Mouse (Mus musculus) liver, embryonic 12.5 days (tissue): ENCODE data around the gene Sobp. TPM values are rescaled to one million over a fixed set of nuclear protein-coding genes. Genes with fewer than 3 reads are reported as not detected.

Experiments
- ATAC-seq: fragments of 200-750 bp; cut with Nextera tagmentation; 2 replicates; pipeline ENCODE4 v1.8.0; 2017; ENCODE audit warnings: moderate number of reproducible peaks, mild to moderate bottlenecking, moderate library complexity
- H3K27ac ChIP-seq: fragments of 300-500 bp; sonication (generic); 2 replicates; pipeline ENCODE4 v1.5.1; 2016; ENCODE audit warnings: mild to moderate bottlenecking
- H3K27me3 ChIP-seq: fragments of 300-500 bp; sonication (generic); replicated peaks from 2 replicates; pipeline ENCODE4 v1.6.1; 2016; ENCODE audit warnings: mild to moderate bottlenecking, moderate library complexity
- H3K36me3 ChIP-seq: fragments of 300-500 bp; sonication (generic); 2 replicates; pipeline ENCODE4 v1.6.1; 2016; ENCODE audit warnings: mild to moderate bottlenecking, moderate library complexity
- H3K4me1 ChIP-seq: fragments of 300-500 bp; sonication (generic); 2 replicates; pipeline ENCODE4 v1.6.1; 2016
- H3K4me2 ChIP-seq: fragments of 300-500 bp; sonication (generic); 2 replicates; pipeline ENCODE4 v1.6.1; 2016; ENCODE audit warnings: mild to moderate bottlenecking, moderate library complexity
- H3K4me3 ChIP-seq: fragments of 300-500 bp; sonication (generic); 2 replicates; pipeline ENCODE4 v1.5.1; 2016; ENCODE audit warnings: mild to moderate bottlenecking, moderate library complexity
- H3K9ac ChIP-seq: fragments of 300-500 bp; sonication (generic); 2 replicates; pipeline ENCODE4 v1.6.1; 2016; ENCODE audit warnings: mild to moderate bottlenecking, moderate library complexity
- H3K9me3 ChIP-seq: fragments of 300-500 bp; sonication (generic); replicated peaks from 2 replicates; pipeline ENCODE4 v1.6.1; 2016; ENCODE audit warnings: mild to moderate bottlenecking, moderate library complexity
- WGBS: fragments of 180-500 bp; shearing (Covaris S2); methylation state at CpG from one replicate; pipeline ENCODE4 v1.1.7; 2016; ENCODE audit not compliant: insufficient replicate concordance; 5-methylcytosine and 5-hydroxymethylcytosine counted together
- polyA plus RNA-seq: library from polyadenylated mRNA; unstranded; fragments of >200 nt; fragmentation: Nextera tagmentation; extraction: Ambion mirVana; gene quantifications from 2 replicates; pipeline ENCODE4 v1.2.1, GENCODE M21; 2016

Sobp gene
- polyA plus RNA-seq, 1 experiment from 2014 or later: 0.04 TPM

- ATAC-seq: no peak
- H3K4me2 ChIP-seq: peak overlapping the region; percentile 69
- peak overlapping the region; percentile 51 for H3K4me3 ChIP-seq
- H3K27me3 ChIP-seq: peaks cover 83% of the 10 kb centered on the region
- no peak overlapping the region for H3K9ac ChIP-seq
- WGBS: 7% methylated on average over 29 of the region's 29 CpGs
- no peaks in the 10 kb centered on the region for H3K9me3 ChIP-seq
- no peaks in the 10 kb centered on the region for H3K36me3 ChIP-seq
- 0 out of 2 replicates have a peak, but pooled peaks cover 12% of the 10 kb centered on the region for H3K4me1 ChIP-seq
- no peak overlapping the region for H3K27ac ChIP-seq
These were observed 152.1 kb downstream of the Sobp start for GRCm38 (mm10) chr10:43022190-43022761.

DNA sequence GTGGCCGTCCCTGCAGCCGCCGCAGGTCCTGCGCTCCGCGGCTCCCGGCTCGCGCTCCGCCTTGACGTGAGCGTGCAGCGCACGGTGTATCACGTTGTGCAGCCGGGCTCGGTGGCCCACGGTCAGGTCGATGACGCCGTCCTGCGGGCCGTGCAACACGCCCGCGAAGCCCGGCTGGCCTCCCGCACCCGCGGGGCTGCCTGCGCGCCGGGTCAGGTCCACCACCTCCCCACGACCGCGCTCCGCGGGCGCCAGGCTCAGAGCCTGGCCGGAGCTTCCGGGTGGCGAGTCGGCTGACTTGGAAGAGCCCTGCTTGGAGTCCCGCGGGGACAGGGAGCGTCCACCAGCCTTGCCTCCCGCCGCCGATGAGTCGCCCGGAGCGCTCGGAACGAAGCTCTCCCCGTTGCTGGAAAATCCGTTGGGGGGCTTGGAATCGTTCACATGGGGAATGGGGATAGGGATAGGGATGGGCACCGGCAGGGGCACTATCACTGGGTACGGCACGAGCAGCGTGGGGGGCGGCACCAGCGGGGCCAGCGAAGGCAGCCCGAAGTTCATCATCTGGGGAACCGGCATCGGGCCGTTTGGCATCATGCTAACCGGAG is 152.7 kb downstream of the Sobp start:
- H3K27ac ChIP-seq: no peak overlapping the region
- no peak overlapping the region for H3K9ac ChIP-seq
- peak overlapping the region; percentile 51 for H3K4me3 ChIP-seq
- 0 out of 2 replicates have a peak, but pooled peaks cover 12% of the 10 kb centered on the region for H3K4me1 ChIP-seq
- peak overlapping the region; percentile 69 for H3K4me2 ChIP-seq
- H3K36me3 ChIP-seq: no peaks in the 10 kb centered on the region
- ATAC-seq: no peak
- WGBS: 1% methylated on average over 55 of the region's 69 CpGs
- peaks cover 85% of the 10 kb centered on the region for H3K27me3 ChIP-seq
- H3K9me3 ChIP-seq: no peaks in the 10 kb centered on the region

DNA sequence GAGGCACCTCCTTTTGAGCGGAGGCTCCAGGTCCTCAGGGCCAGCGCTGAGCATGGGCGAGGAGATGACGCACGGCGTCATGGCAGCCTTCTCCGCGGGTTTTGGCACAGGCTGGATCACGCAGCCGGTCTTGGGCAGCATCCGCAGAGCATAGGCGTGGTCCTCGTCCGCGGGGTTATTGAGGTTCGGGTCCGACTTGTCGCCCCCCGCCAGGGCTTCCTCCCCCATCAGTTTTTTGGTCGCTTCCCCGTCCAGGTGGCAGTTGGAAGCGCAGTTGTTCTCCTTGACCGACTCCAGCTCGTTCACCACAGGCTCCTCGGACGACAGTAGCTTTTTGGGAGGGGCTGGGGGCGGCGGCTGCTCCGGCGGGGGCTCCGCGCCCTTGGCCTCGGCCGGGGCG is 153.3 kb downstream of the Sobp start:
- WGBS: 2% methylated on average over 35 of the region's 35 CpGs
- no peak for ATAC-seq
- H3K9ac ChIP-seq: no peak overlapping the region

DNA sequence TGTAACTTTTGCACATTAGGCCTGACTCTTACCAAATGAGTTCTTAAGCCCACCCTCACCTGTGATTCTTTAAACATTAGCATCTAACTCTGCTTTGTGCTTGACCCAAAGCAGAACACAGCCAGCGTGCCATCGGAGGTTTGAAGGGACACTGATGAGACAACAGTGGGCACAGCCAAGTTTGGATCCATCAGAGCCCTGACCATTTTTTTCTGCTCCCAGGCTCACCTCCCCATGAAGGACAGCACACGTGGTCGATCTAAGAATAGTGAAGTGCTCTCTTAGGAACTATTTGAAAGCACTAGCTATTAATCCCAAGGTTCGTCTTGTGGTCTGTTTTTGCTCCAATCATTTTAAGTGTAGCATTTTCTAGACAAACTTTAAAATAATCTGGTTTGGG is 159.5 kb downstream of the Sobp start:
- Histone ChIP-seq H3K27ac (no peak overlapping the region), H3K4me1 (no peaks in the 10 kb centered on the region), H3K9me3 (no peaks in the 10 kb centered on the region), H3K4me2 (no peak overlapping the region), H3K4me3 (no peak overlapping the region), H3K9ac (no peak overlapping the region), H3K27me3 (peaks cover 72% of the 10 kb centered on the region), H3K36me3 (no peaks in the 10 kb centered on the region)
- 76% methylated on average over 5 of the region's 5 CpGs for WGBS
- no peak for ATAC-seq

More for the DNA sequence above, 153.3 kb downstream of the Sobp start:
- Histone ChIP-seq H3K9me3 (no peaks in the 10 kb centered on the region), H3K4me2 (peak overlapping the region; percentile 69), H3K27me3 (peaks cover 88% of the 10 kb centered on the region), H3K4me3 (peak overlapping the region; percentile 51), H3K36me3 (no peaks in the 10 kb centered on the region), H3K4me1 (0 out of 2 replicates have a peak, but pooled peaks cover 12% of the 10 kb centered on the region), H3K27ac (no peak overlapping the region)

GRCm38 (mm10) chr10:43014358-43014757 is 160.0 kb downstream of the Sobp start:
- no peaks in the 10 kb centered on the region for H3K4me1 ChIP-seq
- no peak overlapping the region for H3K27ac ChIP-seq
- H3K9ac ChIP-seq: no peak overlapping the region
- H3K27me3 ChIP-seq: peaks cover 68% of the 10 kb centered on the region
- no peaks in the 10 kb centered on the region for H3K9me3 ChIP-seq
- 61% methylated on average over 4 of the region's 4 CpGs for WGBS
- no peak overlapping the region for H3K4me2 ChIP-seq
- no peaks in the 10 kb centered on the region for H3K36me3 ChIP-seq
- ATAC-seq: no peak
- no peak overlapping the region for H3K4me3 ChIP-seq

DNA sequence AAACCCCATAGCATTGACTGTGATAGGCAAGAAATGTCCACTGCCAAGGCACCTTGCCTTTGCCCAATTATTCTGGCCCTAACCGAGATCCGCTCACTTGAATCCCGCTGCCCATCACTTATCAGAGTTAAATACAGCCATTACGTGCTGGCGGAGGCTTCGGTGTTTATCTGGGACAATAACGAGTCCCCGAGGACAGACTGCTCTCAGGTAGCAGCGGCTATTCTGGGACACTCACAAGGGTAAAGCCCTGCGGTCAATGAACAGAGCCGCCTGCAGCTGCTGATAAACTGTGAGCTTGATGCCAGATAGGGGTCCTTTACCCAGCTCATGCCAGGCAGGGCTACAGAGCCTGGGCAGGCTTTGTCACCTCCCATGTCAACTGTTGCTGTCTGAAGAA is 166.2 kb downstream of the Sobp start:
- no peaks in the 10 kb centered on the region for H3K36me3 ChIP-seq
- WGBS: 52% methylated on average over 11 of the region's 11 CpGs
- H3K9me3 ChIP-seq: no peaks in the 10 kb centered on the region
- H3K9ac ChIP-seq: no peak overlapping the region
- no peaks in the 10 kb centered on the region for H3K4me1 ChIP-seq
- no peak overlapping the region for H3K4me2 ChIP-seq
- H3K27me3 ChIP-seq: peaks cover 32% of the 10 kb centered on the region
- ATAC-seq: no peak
- no peak overlapping the region for H3K4me3 ChIP-seq
- no peak overlapping the region for H3K27ac ChIP-seq

DNA sequence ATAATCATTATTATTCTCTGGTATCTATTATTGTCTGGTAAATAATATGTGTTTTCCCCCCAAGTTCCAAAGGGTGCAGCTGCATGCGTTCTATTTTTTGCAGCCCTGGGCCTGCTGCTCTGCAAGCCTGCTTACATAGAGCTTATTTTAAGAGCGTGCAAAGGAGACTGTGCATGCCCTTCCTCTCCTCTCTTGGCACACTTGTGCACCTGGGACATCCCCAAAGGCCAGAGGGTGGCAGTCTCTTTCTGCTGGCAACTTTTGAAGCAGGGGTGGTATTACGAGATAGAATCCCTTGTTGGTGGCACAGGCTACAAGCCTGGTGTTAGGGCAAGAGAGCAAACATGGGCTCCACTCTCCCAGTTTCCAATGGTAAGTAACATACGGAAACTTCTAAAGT is 167.8 kb downstream of the Sobp start:
- Histone ChIP-seq H3K9ac (no peak overlapping the region), H3K27me3 (peaks cover 41% of the 10 kb centered on the region), H3K36me3 (no peaks in the 10 kb centered on the region), H3K9me3 (no peaks in the 10 kb centered on the region), H3K27ac (no peak overlapping the region), H3K4me1 (no peaks in the 10 kb centered on the region), H3K4me3 (no peak overlapping the region), H3K4me2 (no peak overlapping the region)
- no peak for ATAC-seq
- WGBS: 70% methylated on average over 4 of the region's 4 CpGs

DNA sequence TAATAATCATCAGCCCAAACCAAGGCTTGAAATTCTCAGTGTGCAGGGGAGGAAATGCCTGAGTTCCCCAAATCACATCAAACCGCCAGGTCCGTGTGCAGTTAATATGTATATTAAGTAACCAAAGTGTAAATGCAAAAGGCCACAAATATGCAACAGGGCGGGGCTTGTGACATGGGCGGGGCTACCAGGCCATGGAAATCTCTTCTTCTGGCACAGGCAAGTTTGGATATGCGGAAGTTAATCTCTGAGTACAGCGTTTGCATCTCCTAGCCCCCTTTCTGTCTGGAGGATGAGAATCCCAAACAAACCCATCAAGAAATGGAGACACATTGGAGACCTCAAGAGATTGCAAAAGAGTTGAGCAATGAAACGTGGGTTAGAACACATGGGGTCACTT is 168.7 kb downstream of the Sobp start:
- H3K27ac ChIP-seq: no peak overlapping the region
- H3K4me1 ChIP-seq: no peaks in the 10 kb centered on the region
- no peak overlapping the region for H3K4me2 ChIP-seq
- no peaks in the 10 kb centered on the region for H3K36me3 ChIP-seq
- H3K27me3 ChIP-seq: peaks cover 38% of the 10 kb centered on the region
- H3K9me3 ChIP-seq: no peaks in the 10 kb centered on the region
- H3K9ac ChIP-seq: no peak overlapping the region
- WGBS: 60% methylated on average over 7 of the region's 7 CpGs
- H3K4me3 ChIP-seq: no peak overlapping the region
- no peak for ATAC-seq

GRCm38 (mm10) chr10:43005031-43005430 is 169.3 kb downstream of the Sobp start:
- H3K9ac ChIP-seq: no peak overlapping the region
- ATAC-seq: no peak
- H3K4me3 ChIP-seq: no peak overlapping the region
- peaks cover 38% of the 10 kb centered on the region for H3K27me3 ChIP-seq
- no peaks in the 10 kb centered on the region for H3K9me3 ChIP-seq
- no peak overlapping the region for H3K27ac ChIP-seq
- H3K4me2 ChIP-seq: no peak overlapping the region
- H3K36me3 ChIP-seq: no peaks in the 10 kb centered on the region
- H3K4me1 ChIP-seq: no peaks in the 10 kb centered on the region
- WGBS: 53% methylated on average over 4 of the region's 4 CpGs

DNA sequence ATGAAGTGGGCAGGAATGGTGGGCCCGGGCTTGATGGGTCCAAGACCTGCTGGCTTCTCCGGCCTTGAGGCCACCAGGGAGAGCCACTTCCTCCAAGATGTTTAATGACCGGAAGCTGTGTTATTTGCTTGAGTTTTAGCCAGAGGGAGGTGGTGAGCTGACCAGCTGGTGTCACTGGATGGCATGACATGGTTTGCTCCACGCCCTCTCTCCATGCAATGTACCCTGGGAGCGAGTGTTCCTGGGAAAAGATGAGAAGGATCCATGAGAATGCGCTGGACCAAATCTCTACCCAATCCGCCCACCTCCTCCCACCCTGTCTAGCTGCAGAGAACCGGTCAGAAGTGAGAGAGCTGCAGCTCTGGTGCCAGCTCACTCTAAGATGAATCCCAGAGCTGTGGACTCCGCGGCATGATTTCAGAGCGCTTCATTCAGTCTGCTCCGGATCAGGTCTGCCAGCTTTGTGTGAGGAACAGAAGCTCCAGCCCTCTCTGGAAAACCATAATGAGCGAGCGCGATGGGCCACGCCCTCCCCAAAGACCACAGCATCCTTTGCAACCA is 170.1 kb downstream of the Sobp start:
- Histone ChIP-seq H3K36me3 (no peaks in the 10 kb centered on the region), H3K4me3 (no peak overlapping the region), H3K9me3 (no peaks in the 10 kb centered on the region), H3K27ac (no peak overlapping the region), H3K9ac (no peak overlapping the region), H3K4me2 (no peak overlapping the region), H3K27me3 (peaks cover 42% of the 10 kb centered on the region), H3K4me1 (no peaks in the 10 kb centered on the region)
- 70% methylated on average over 16 of the region's 16 CpGs for WGBS
- ATAC-seq: no peak

- Histone ChIP-seq H3K27me3 (peaks cover 42% of the 10 kb centered on the region), H3K4me2 (no peak overlapping the region), H3K9ac (no peak overlapping the region), H3K27ac (no peak overlapping the region), H3K36me3 (no peaks in the 10 kb centered on the region), H3K4me1 (no peaks in the 10 kb centered on the region), H3K9me3 (no peaks in the 10 kb centered on the region), H3K4me3 (no peak overlapping the region)
- ATAC-seq: no peak
- WGBS: 49% methylated on average over 5 of the region's 5 CpGs
These were observed 170.9 kb downstream of the Sobp start for GRCm38 (mm10) chr10:43003466-43003757.

- H3K9me3 ChIP-seq: no peaks in the 10 kb centered on the region
- 14% methylated on average over 25 of the region's 25 CpGs for WGBS
- no peaks in the 10 kb centered on the region for H3K4me1 ChIP-seq
- no peak for ATAC-seq
- no peak overlapping the region for H3K27ac ChIP-seq
- H3K4me2 ChIP-seq: peak overlapping the region; percentile 66
- peaks cover 42% of the 10 kb centered on the region for H3K27me3 ChIP-seq
- peak overlapping the region; percentile 41 for H3K4me3 ChIP-seq
- H3K36me3 ChIP-seq: no peaks in the 10 kb centered on the region
- peak overlapping the region; percentile 1; the same call in 1 of the 2 replicates for H3K9ac ChIP-seq
These were observed 171.4 kb downstream of the Sobp start for GRCm38 (mm10) chr10:43002721-43003465.
